Mouse (Mus musculus) forebrain, embryonic 10.5 days (tissue): Measurements from ENCODE around the gene Nup210. TPM values are rescaled to one million over a fixed set of nuclear protein-coding genes. Genes with fewer than 3 reads are reported as not detected.
"Not testable (repeated sequence)": the region's sequence is repeated elsewhere in the genome, so short reads cannot be mapped to it uniquely, and the experiment has no call there.

ENCODE experiments used
- DNase-seq: peaks from one replicate; pipeline ENCODE4 v3.0.0-alpha.2; 2017; ENCODE audit warnings: low spot score; ENCODE audit errors: extremely low spot score
- H3K27ac ChIP-seq: fragments of 300-500 bp; sonication (generic); 2 replicates; pipeline ENCODE4 v1.5.1; 2016; ENCODE audit warnings: mild to moderate bottlenecking
- H3K27me3 ChIP-seq: fragments of 300-500 bp; sonication (generic); 2 replicates; pipeline ENCODE4 v1.6.1; 2016; ENCODE audit warnings: mild to moderate bottlenecking; ENCODE audit not compliant: poor library complexity, severe bottlenecking
- H3K36me3 ChIP-seq: fragments of 300-500 bp; sonication (generic); replicated peaks from 2 replicates; pipeline ENCODE4 v1.6.1; 2016; ENCODE audit warnings: mild to moderate bottlenecking, moderate library complexity
- H3K4me1 ChIP-seq: fragments of 300-500 bp; sonication (generic); 2 replicates; pipeline ENCODE4 v1.6.1; 2016
- H3K4me3 ChIP-seq: fragments of 300-500 bp; sonication (generic); 2 replicates; pipeline ENCODE4 v1.5.1; 2016; ENCODE audit warnings: mild to moderate bottlenecking, moderate library complexity
- H3K9me3 ChIP-seq: fragments of 300-500 bp; sonication (generic); 2 replicates; pipeline ENCODE4 v1.6.1; 2016; ENCODE audit warnings: mild to moderate bottlenecking, moderate library complexity
- WGBS: fragments of 180-500 bp; shearing (Covaris S2); methylation state at CpG from one replicate; pipeline ENCODE4 v1.1.7; 2016; 5-methylcytosine and 5-hydroxymethylcytosine counted together
- polyA plus RNA-seq: library from polyadenylated mRNA; unstranded; fragments of >200 nt; fragmentation: Nextera tagmentation; extraction: Ambion mirVana; gene quantifications from 2 replicates; pipeline ENCODE4 v1.2.1, GENCODE M21; 2016

The Nup210 gene
- polyA plus RNA-seq, 1 experiment from 2014 or later: 41.6 TPM

GRCm38 (mm10) chr6:91110323-91111020, 6.2 kb downstream of the Nup210 start:
- Histone ChIP-seq H3K4me3 (no peak overlapping the region), H3K4me1 (peaks cover 12% of the 10 kb centered on the region), H3K9me3 (no peaks in the 10 kb centered on the region), H3K27me3 (no peaks in the 10 kb centered on the region), H3K27ac (no peak overlapping the region), H3K36me3 (peaks cover 12% of the 10 kb centered on the region)
- no peak for DNase-seq
- WGBS: 86% methylated on average over 13 of the region's 13 CpGs

GRCm38 (mm10) chr6:91109489-91109888, 7.1 kb downstream of the Nup210 start:
- no peak overlapping the region for H3K27ac ChIP-seq
- DNase-seq: no peak
- H3K4me3 ChIP-seq: no peak overlapping the region
- no peaks in the 10 kb centered on the region for H3K9me3 ChIP-seq
- no peaks in the 10 kb centered on the region for H3K27me3 ChIP-seq
- H3K36me3 ChIP-seq: peaks cover 12% of the 10 kb centered on the region
- H3K4me1 ChIP-seq: peaks cover 12% of the 10 kb centered on the region

- Histone ChIP-seq H3K4me1 (peaks cover 12% of the 10 kb centered on the region), H3K27me3 (no peaks in the 10 kb centered on the region), H3K27ac (no peak overlapping the region), H3K9me3 (no peaks in the 10 kb centered on the region), H3K4me3 (no peak overlapping the region), H3K36me3 (peaks cover 12% of the 10 kb centered on the region)
- no peak for DNase-seq
- 96% methylated on average over 2 of the region's 2 CpGs for WGBS
These were observed 7.6 kb downstream of the Nup210 start for GRCm38 (mm10) chr6:91108917-91109450.

GRCm38 (mm10) chr6:91108301-91108916, 8.2 kb downstream of the Nup210 start:
- H3K4me1 ChIP-seq: peaks cover 12% of the 10 kb centered on the region
- DNase-seq: no peak
- H3K4me3 ChIP-seq: no peak overlapping the region
- 89% methylated on average over 3 of the region's 3 CpGs for WGBS
- no peaks in the 10 kb centered on the region for H3K9me3 ChIP-seq
- no peak overlapping the region for H3K27ac ChIP-seq
- H3K36me3 ChIP-seq: peaks cover 12% of the 10 kb centered on the region
- H3K27me3 ChIP-seq: no peaks in the 10 kb centered on the region

GRCm38 (mm10) chr6:91105400-91106129, 11.1 kb downstream of the Nup210 start:
- no peak for DNase-seq
- WGBS: 92% methylated on average over 2 of the region's 2 CpGs
- no peak overlapping the region for H3K27ac ChIP-seq

GRCm38 (mm10) chr6:91104765-91105399, 11.7 kb downstream of the Nup210 start:
- no peaks in the 10 kb centered on the region for H3K9me3 ChIP-seq
- H3K4me3 ChIP-seq: no peak overlapping the region
- H3K27ac ChIP-seq: no peak overlapping the region
- peaks cover 12% of the 10 kb centered on the region for H3K4me1 ChIP-seq
- WGBS: 71% methylated on average over 3 of the region's 3 CpGs
- peak; percentile 27 for DNase-seq
- peaks cover 14% of the 10 kb centered on the region for H3K36me3 ChIP-seq
- no peaks in the 10 kb centered on the region for H3K27me3 ChIP-seq

More at GRCm38 (mm10) chr6:91105400-91106129, 11.1 kb downstream of the Nup210 start:
- H3K36me3 ChIP-seq: peaks cover 8% of the 10 kb centered on the region
- H3K4me1 ChIP-seq: peaks cover 12% of the 10 kb centered on the region
- H3K27me3 ChIP-seq: no peaks in the 10 kb centered on the region
- H3K9me3 ChIP-seq: no peaks in the 10 kb centered on the region
- no peak overlapping the region for H3K4me3 ChIP-seq

- not testable (repeated sequence) for H3K27me3 ChIP-seq
These were observed 13.2 kb downstream of the Nup210 start for GRCm38 (mm10) chr6:91103421-91103820.

GRCm38 (mm10) chr6:91100621-91101020, 16.0 kb downstream of the Nup210 start:
- Histone ChIP-seq H3K9me3 (no peaks in the 10 kb centered on the region), H3K27me3 (no peaks in the 10 kb centered on the region), H3K4me1 (peaks cover 12% of the 10 kb centered on the region), H3K27ac (no peak overlapping the region), H3K36me3 (peaks cover 46% of the 10 kb centered on the region), H3K4me3 (no peak overlapping the region)
- DNase-seq: no peak
- over 99% methylated on average over 5 of the region's 5 CpGs for WGBS

More at GRCm38 (mm10) chr6:91103421-91103820, 13.2 kb downstream of the Nup210 start:
- H3K4me1 ChIP-seq: peaks cover 12% of the 10 kb centered on the region
- H3K4me3 ChIP-seq, H3K9me3 ChIP-seq, DNase-seq, H3K27ac ChIP-seq: not testable (repeated sequence)
- 83% methylated on average over 1 of the region's 1 CpGs for whole genome bisulfite sequencing
- peaks cover 26% of the 10 kb centered on the region for H3K36me3 ChIP-seq

GRCm38 (mm10) chr6:91097879-91098278, 18.8 kb downstream of the Nup210 start:
- no peaks in the 10 kb centered on the region for H3K4me1 ChIP-seq
- H3K9me3 ChIP-seq: no peaks in the 10 kb centered on the region
- WGBS: 91% methylated on average over 3 of the region's 3 CpGs
- H3K27me3 ChIP-seq: no peaks in the 10 kb centered on the region
- no peak overlapping the region for H3K4me3 ChIP-seq
- no peak overlapping the region for H3K27ac ChIP-seq
- peaks cover 73% of the 10 kb centered on the region for H3K36me3 ChIP-seq
- no peak for DNase-seq

GRCm38 (mm10) chr6:91095072-91095601, 21.5 kb downstream of the Nup210 start:
- no peak for DNase-seq
- Histone ChIP-seq H3K27me3 (no peaks in the 10 kb centered on the region), H3K4me1 (no peaks in the 10 kb centered on the region), H3K4me3 (no peak overlapping the region), H3K36me3 (peaks cover 94% of the 10 kb centered on the region), H3K27ac (no peak overlapping the region), H3K9me3 (no peaks in the 10 kb centered on the region)
- 92% methylated on average over 2 of the region's 2 CpGs for WGBS

- Histone ChIP-seq H3K9me3 (no peaks in the 10 kb centered on the region), H3K36me3 (peaks cover 98% of the 10 kb centered on the region), H3K4me1 (no peaks in the 10 kb centered on the region), H3K27ac (no peak overlapping the region), H3K27me3 (no peaks in the 10 kb centered on the region), H3K4me3 (no peak overlapping the region)
- 88% methylated on average over 10 of the region's 10 CpGs for WGBS
- DNase-seq: no peak
These were observed 24.3 kb downstream of the Nup210 start for GRCm38 (mm10) chr6:91092216-91092899.
